ENCODE assay signal across 15 mouse cellular contexts in the genomic region with DNA sequence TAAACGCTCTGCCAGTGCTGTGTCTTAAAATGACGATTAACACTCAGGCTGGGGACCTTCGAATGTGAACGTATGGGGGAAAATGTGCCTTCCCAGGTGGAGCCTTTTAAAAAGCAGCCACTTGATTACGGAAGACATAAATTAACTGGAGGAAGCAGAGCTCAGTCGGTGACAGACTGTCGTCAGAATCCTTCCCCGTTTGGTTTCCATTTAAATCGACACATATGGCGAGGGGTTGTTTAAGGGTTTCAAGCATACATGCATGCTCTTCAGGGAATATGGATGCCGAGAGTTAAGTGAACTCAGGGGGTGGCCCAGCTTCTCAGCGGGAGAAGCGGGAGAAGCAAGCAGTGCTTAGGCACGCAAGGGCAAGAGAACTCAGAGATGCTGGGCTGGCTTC. TPM values are rescaled to one million over a fixed set of nuclear protein-coding genes. Genes with fewer than 3 reads are reported as not detected.
DNase-seq lines count a peak whose midpoint lies in the region; ATAC-seq and TF ChIP-seq lines count a peak whose summit lies in the region.
"Had no signal": no experiment of that assay in that cellular context is flagged by ENCODE, and none has a peak within 500 bp of the region (broad histone marks: within the 10 kb centered on the region; RNA-seq: fewer than 3 reads in every experiment).

No protein-coding gene starts in this region.

- H3K4me1 ChIP-seq in forebrain, embryonic 14.5 days (ENCODE audit: control insufficient read depth, insufficient read depth, low read length): no peaks in the 10 kb centered on the region
- no peaks in the 10 kb centered on the region for H3K4me1 ChIP-seq in forebrain, embryonic 11.5 days (replicated peaks; ENCODE audit: control insufficient read depth, insufficient read depth, low read length)
- peaks cover 9% of the 10 kb centered on the region for H3K4me1 ChIP-seq in neural tube, embryonic 13.5 days (replicated peaks)
- no peaks in the 10 kb centered on the region for H3K4me1 ChIP-seq in thymus, adult 2 months (replicated peaks; ENCODE audit: control insufficient read depth, insufficient read depth, low read length)
- no peaks in the 10 kb centered on the region for H3K4me1 ChIP-seq in lung, postnatal 0 days (ENCODE audit: insufficient read depth, low read depth, low read length)

- H3K9ac ChIP-seq in forebrain, embryonic 14.5 days (ENCODE audit: low read length): no peak overlapping the region
- no peak overlapping the region for H3K9ac ChIP-seq in forebrain, embryonic 11.5 days (ENCODE audit: low read length)
- H3K9ac ChIP-seq in neural tube, embryonic 13.5 days: no peak overlapping the region
- H3K9ac ChIP-seq in lung, postnatal 0 days (replicated peaks; ENCODE audit: low read depth): no peak overlapping the region
- H3K9ac ChIP-seq: hindbrain, embryonic 14.5 days had no signal

- H3K27ac ChIP-seq in forebrain, embryonic 14.5 days (ENCODE audit: low read depth, low read length): no peak overlapping the region
- no peak overlapping the region for H3K27ac ChIP-seq in forebrain, embryonic 11.5 days (ENCODE audit: low read depth, low read length)
- 0 out of 2 replicates have a peak overlapping the region, but pooled peaks have one; percentile 2 for H3K27ac ChIP-seq in neural tube, embryonic 13.5 days (replicated peaks)
- H3K27ac ChIP-seq in thymus, adult 2 months (ENCODE audit: control insufficient read depth, insufficient read depth, low read length): no peak overlapping the region
- H3K27ac ChIP-seq in lung, postnatal 0 days (ENCODE audit: low read length): no peak overlapping the region
- H3K27ac ChIP-seq: hindbrain, embryonic 14.5 days had no signal

- H3K4me2 ChIP-seq in forebrain, embryonic 14.5 days (ENCODE audit: low read length): no peak overlapping the region
- no peak overlapping the region for H3K4me2 ChIP-seq in forebrain, embryonic 11.5 days (ENCODE audit: low read depth, low read length, severe bottlenecking)
- no peak overlapping the region for H3K4me2 ChIP-seq in neural tube, embryonic 13.5 days
- no peak overlapping the region for H3K4me2 ChIP-seq in lung, postnatal 0 days (replicated peaks; ENCODE audit: low read depth, low read length)
- H3K4me2 ChIP-seq: hindbrain, embryonic 14.5 days; midbrain, embryonic 11.5 days had no signal

- TF ChIP-seq POLR2A in thymus, adult 2 months (IDR thresholded peaks at IDR 0.05; ENCODE audit: control insufficient read depth, extremely low read depth, insufficient read depth, low read length, poor library complexity): no peak

- DNase-seq in forebrain, embryonic 14.5 days (ENCODE audit: low spot score): peak; percentile 44
- DNase-seq in forebrain, embryonic 11.5 days (ENCODE audit: low spot score): no peak
- DNase-seq in neural tube, embryonic 10.5 days (ENCODE audit: extremely low spot score, low spot score): no peak
- peak; percentile 37 for DNase-seq in hindlimb bud, embryonic 11.5 days (ENCODE audit: extremely low spot score, low read depth, low spot score)
- DNase-seq in left cerebral cortex, adult 18-20 months (ENCODE audit: low spot score in 2 of 2): no peak
- DNase-seq in thymus, adult 2 months: no peak
- DNase-seq in lung, postnatal 0 days (ENCODE audit: low spot score): no peak
- DNase-seq: adrenal gland, postnatal 14 days; cerebellum, postnatal 14 days; kidney, adult 8-10 months; kidney, postnatal 36 days had no signal

- no peak for TF ChIP-seq CTCF in thymus, adult 2 months (IDR thresholded peaks at IDR 0.05; ENCODE audit: borderline replicate concordance, control insufficient read depth, extremely low read depth, insufficient read depth, low read length, poor library complexity)
- TF ChIP-seq CTCF in lung, postnatal 0 days (IDR thresholded peaks at IDR 0.05): no peak

- 48% methylated on average over 14 of the region's 14 CpGs for WGBS in forebrain, embryonic 14.5 days
- WGBS in forebrain, embryonic 11.5 days: 57% methylated on average over 14 of the region's 14 CpGs
- 34% methylated on average over 14 of the region's 14 CpGs for WGBS in neural tube, embryonic 13.5 days
- 31% methylated on average over 14 of the region's 14 CpGs for WGBS in thymus, adult 2 months
- WGBS in lung, postnatal 0 days: 57% methylated on average over 14 of the region's 14 CpGs

- no peak for TF ChIP-seq EP300 in lung, postnatal 0 days (IDR thresholded peaks at IDR 0.05)

- no peak overlapping the region for H3K4me3 ChIP-seq in forebrain, embryonic 14.5 days (ENCODE audit: low read depth, low read length)
- H3K4me3 ChIP-seq in forebrain, embryonic 11.5 days (ENCODE audit: low read depth, low read length): no peak overlapping the region
- no peak overlapping the region for H3K4me3 ChIP-seq in neural tube, embryonic 13.5 days
- no peak overlapping the region for H3K4me3 ChIP-seq in thymus, adult 2 months (ENCODE audit: control insufficient read depth, insufficient read depth, low read length)
- no peak overlapping the region for H3K4me3 ChIP-seq in lung, postnatal 0 days (ENCODE audit: low read depth, low read length)
- H3K4me3 ChIP-seq: erythroblast, embryonic 14.5 days had no signal

- no peaks in the 10 kb centered on the region for H3K36me3 ChIP-seq in forebrain, embryonic 14.5 days (ENCODE audit: control insufficient read depth, insufficient read depth, low read length)
- H3K36me3 ChIP-seq in forebrain, embryonic 11.5 days (ENCODE audit: control insufficient read depth, insufficient read depth, low read length): no peaks in the 10 kb centered on the region
- no peaks in the 10 kb centered on the region for H3K36me3 ChIP-seq in neural tube, embryonic 13.5 days
- H3K36me3 ChIP-seq in thymus, adult 2 months (ENCODE audit: control insufficient read depth, insufficient read depth, low read length): no peaks in the 10 kb centered on the region
- H3K36me3 ChIP-seq in lung, postnatal 0 days (ENCODE audit: insufficient read depth, low read length): no peaks in the 10 kb centered on the region

- no peaks in the 10 kb centered on the region for H3K9me3 ChIP-seq in forebrain, embryonic 14.5 days (replicated peaks; ENCODE audit: control insufficient read depth, low read length)
- H3K9me3 ChIP-seq in forebrain, embryonic 11.5 days (ENCODE audit: control insufficient read depth, low read length): no peaks in the 10 kb centered on the region
- no peaks in the 10 kb centered on the region for H3K9me3 ChIP-seq in neural tube, embryonic 13.5 days
- no peaks in the 10 kb centered on the region for H3K9me3 ChIP-seq in lung, postnatal 0 days (ENCODE audit: low read length)

- no peaks in the 10 kb centered on the region for H3K27me3 ChIP-seq in forebrain, embryonic 14.5 days (replicated peaks; ENCODE audit: control insufficient read depth, insufficient read depth, low read length)
- no peaks in the 10 kb centered on the region for H3K27me3 ChIP-seq in forebrain, embryonic 11.5 days (ENCODE audit: control insufficient read depth, insufficient read depth, low read length)
- no peaks in the 10 kb centered on the region for H3K27me3 ChIP-seq in neural tube, embryonic 13.5 days
- no peaks in the 10 kb centered on the region for H3K27me3 ChIP-seq in thymus, adult 2 months (ENCODE audit: control insufficient read depth, insufficient read depth, low read length)
- H3K27me3 ChIP-seq in lung, postnatal 0 days (replicated peaks; ENCODE audit: insufficient read depth, low read length): no peaks in the 10 kb centered on the region

- ATAC-seq in forebrain, embryonic 14.5 days: no peak
- ATAC-seq in forebrain, embryonic 11.5 days (replicated peaks; ENCODE audit: low FRiP score): no peak
- ATAC-seq in neural tube, embryonic 13.5 days (ENCODE audit: low read depth): no peak
- ATAC-seq in lung, postnatal 0 days: no peak

RNA-seq across cellular contexts. Expression of a gene that starts 45.7 kb away (rescaled TPM):
- 12.0 and 12.5 TPM in 2 replicates for polyA plus RNA-seq in forebrain, embryonic 14.5 days (2014; fragmentation: Nextera tagmentation; extraction: Ambion mirVana)
- polyA plus RNA-seq in forebrain, embryonic 11.5 days (2014; fragmentation: Nextera tagmentation; extraction: Ambion mirVana): 18.3 and 21.3 TPM in 2 replicates
- 17.1 and 17.8 TPM in 2 replicates for polyA plus RNA-seq in neural tube, embryonic 13.5 days (2015; fragmentation: Nextera tagmentation; extraction: Ambion mirVana)
- 10 to 100 TPM; 25.7 to 29.0 TPM for total RNA-seq in left cerebral cortex, adult 18-20 months (2021)
- polyA plus RNA-seq in thymus, adult 2 months (2012; rRNA removed): 12.7 and 14.6 TPM in 2 replicates
- 6.9 and 10.1 TPM in 2 replicates for polyA plus RNA-seq in lung, postnatal 0 days (2015; fragmentation: Nextera tagmentation; extraction: Ambion mirVana)

Comparison
In these comparisons a context has a peak if more than half of its experiments do, and no peak if none do; other contexts are left out.
1. DNase-seq: peak in forebrain, embryonic 14.5 days (single experiment) and hindlimb bud, embryonic 11.5 days (single experiment); none in forebrain, embryonic 11.5 days (single experiment), neural tube, embryonic 10.5 days (single experiment), left cerebral cortex, adult 18-20 months (0 of 2), thymus, adult 2 months (single experiment) and lung, postnatal 0 days (single experiment).